Mouse (Mus musculus) small intestine, adult 2 months (tissue): ENCODE measurements around the gene Ppp6r3.

Source experiments
- CTCF ChIP-seq: fragments of 200-500 bp; IDR thresholded peaks from 2 replicates; pipeline ENCODE4 v1.5.1; 2012; ENCODE audit warnings: low read depth, mild to moderate bottlenecking, control low read depth, inconsistent platforms, low read length, moderate library complexity, mixed read lengths; ENCODE audit not compliant: insufficient replicate concordance, insufficient read length; ENCODE audit errors: extremely low read depth
- POLR2A ChIP-seq: fragments of 200-500 bp; IDR thresholded peaks from 2 replicates; pipeline ENCODE4 v1.6.1; 2012; ENCODE audit warnings: low read depth, mild to moderate bottlenecking, control low read depth, inconsistent platforms, low read length, moderate library complexity

GRCm38 (mm10) chr19:3435824-3436223, 139.7 kb downstream of the Ppp6r3 start:
- TF ChIP-seq CTCF (no peak), POLR2A (no peak)
